ENCODE assay signal across 1 mouse cellular context in genomic region chr4:108619165-108619564, GRCm38 (mm10).
TF ChIP-seq lines count a peak whose summit lies in the region.

No protein-coding gene starts in this region.

TF ChIP-seq in CH12.LX, 34 proteins besides CTCF, POLR2A, EP300 and RAD21:
- TF ChIP-seq POLR2AphosphoS2 (IDR thresholded peaks at IDR 0.05; ENCODE audit: low read depth, low read length) (no peak; the same call in 1 of the 2 replicates), UBTF (IDR thresholded peaks at IDR 0.05; ENCODE audit: low read depth, low read length) (peak; percentile 55; the same call in 1 of the 2 replicates), CHD2 (IDR thresholded peaks at IDR 0.05; ENCODE audit: low read length) (peak; percentile 24; the same call in 1 of the 2 replicates), MXI1 (IDR thresholded peaks at IDR 0.05; ENCODE audit: low read depth, low read length) (peak; percentile 75), USF1 (IDR thresholded peaks at IDR 0.05; ENCODE audit: low read depth, low read length) (no peak; the same call in 1 of the 2 replicates), RCOR1 (conservative IDR thresholded peaks at IDR 0.05; ENCODE audit: low read depth, low read length) (no peak), TBP (conservative IDR thresholded peaks at IDR 0.05; ENCODE audit: low read depth, low read length) (no peak), JUN (IDR thresholded peaks at IDR 0.05; ENCODE audit: insufficient read depth, low read depth, low read length) (no peak), PAX5 (IDR thresholded peaks at IDR 0.05; ENCODE audit: low read length) (no peak), MEF2A (IDR thresholded peaks at IDR 0.05; ENCODE audit: borderline replicate concordance, low read depth, low read length) (no peak), MAFK (IDR thresholded peaks at IDR 0.05; ENCODE audit: insufficient replicate concordance, low read length) (no peak), ETS1 (conservative IDR thresholded peaks at IDR 0.05; ENCODE audit: low read depth, low read length) (peak; percentile 14; the same call in 1 of the 2 replicates), ZMIZ1 (IDR thresholded peaks at IDR 0.05; ENCODE audit: low read depth, low read length) (peak; percentile 6; the same call in 1 of the 2 replicates), ZC3H11A (IDR thresholded peaks at IDR 0.05; ENCODE audit: low read depth, low read length) (no peak), MAZ (IDR thresholded peaks at IDR 0.05; ENCODE audit: low read depth, low read length) (no peak), KAT2A (IDR thresholded peaks at IDR 0.05; ENCODE audit: insufficient replicate concordance, low read length) (0 out of 2 replicates have a peak, but pooled peaks have one; percentile 23), NRF1 (IDR thresholded peaks at IDR 0.05; ENCODE audit: low read depth, low read length) (no peak), SMC3 (IDR thresholded peaks at IDR 0.05; ENCODE audit: low read depth, low read length) (no peak), BHLHE40 (IDR thresholded peaks at IDR 0.05; ENCODE audit: low read depth, low read length) (0 out of 2 replicates have a peak, but pooled peaks have one; percentile 19), ZKSCAN1 (IDR thresholded peaks at IDR 0.05; ENCODE audit: borderline replicate concordance, low read depth, low read length) (no peak), NELFE (IDR thresholded peaks at IDR 0.05; ENCODE audit: low read depth, low read length) (no peak), CHD1 (IDR thresholded peaks at IDR 0.05; ENCODE audit: low read depth, low read length) (no peak), IRF4 (IDR thresholded peaks at IDR 0.05; ENCODE audit: low read depth, low read length) (0 out of 2 replicates have a peak, but pooled peaks have one; percentile 12), MYC (IDR thresholded peaks at IDR 0.05; ENCODE audit: low read depth, low read length) (peak; percentile 85), SIN3A (IDR thresholded peaks at IDR 0.05; ENCODE audit: low read length) (no peak), GABPA (IDR thresholded peaks at IDR 0.05; ENCODE audit: insufficient replicate concordance, low read depth, low read length) (no peak), E2F4 (IDR thresholded peaks at IDR 0.05; ENCODE audit: insufficient replicate concordance, low read depth, low read length) (no peak), TCF12 (IDR thresholded peaks at IDR 0.05; ENCODE audit: low read depth, low read length) (no peak), MAX (IDR thresholded peaks at IDR 0.05; ENCODE audit: low read length) (peak; percentile 84), ZNF384 (IDR thresholded peaks at IDR 0.05; ENCODE audit: low read depth, low read length) (no peak), JUND (conservative IDR thresholded peaks at IDR 0.05; ENCODE audit: low read depth, low read length) (no peak)
TF ChIP-seq in CH12.LX: peak in this region for 10.
